Comparison of ENCODE assay signal across 15 mouse cellular contexts in the genomic region with DNA sequence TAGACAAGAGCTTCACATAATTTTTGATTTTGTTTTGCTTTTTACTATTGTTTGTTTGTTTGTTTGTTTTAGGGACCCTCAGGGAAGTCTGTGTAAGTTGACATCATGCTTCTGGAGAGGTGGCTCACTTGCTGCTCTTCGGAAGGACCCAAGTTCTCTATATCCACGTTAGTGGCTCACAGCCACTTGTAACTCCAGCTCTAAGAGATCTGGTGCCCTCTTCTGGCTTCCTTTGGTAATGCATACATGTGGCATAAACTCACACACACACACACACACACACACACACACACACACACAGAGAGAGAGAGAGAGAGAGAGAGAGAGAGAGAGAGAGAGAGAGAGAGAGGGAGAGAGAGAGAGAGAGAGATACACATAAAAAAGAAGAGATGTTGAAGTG. TPM values are rescaled to one million over a fixed set of nuclear protein-coding genes. Genes with fewer than 3 reads are reported as not detected.
A peak's percentile ranks its signal among the peaks of the same experiment; 100 is the strongest.
DNase-seq lines count a peak whose midpoint lies in the region; ATAC-seq and TF ChIP-seq lines count a peak whose summit lies in the region.
"Had no signal": no experiment of that assay in that cellular context is flagged by ENCODE, and none has a peak within 500 bp of the region (broad histone marks: within the 10 kb centered on the region; RNA-seq: fewer than 3 reads in every experiment).

No protein-coding gene starts in this region.

- H3K4me3 ChIP-seq in hindbrain, postnatal 0 days (ENCODE audit: low read length), result no peak overlapping the region
- no peak overlapping the region for H3K4me3 ChIP-seq in hindbrain, embryonic 11.5 days (ENCODE audit: low read depth, low read length)
- H3K4me3 ChIP-seq in lung, adult 2 months (replicated peaks; ENCODE audit: extremely low read depth, low read depth, low read length), result no peak overlapping the region
- no peak overlapping the region for H3K4me3 ChIP-seq in stomach, embryonic 15.5 days (replicated peaks)
- H3K4me3 ChIP-seq: heart, embryonic 10.5 days; limb, embryonic 10.5 days had no signal

- WGBS in hindbrain, postnatal 0 days, result 80% methylated on average over 2 of the region's 2 CpGs
- 73% methylated on average over 2 of the region's 2 CpGs for WGBS in hindbrain, embryonic 11.5 days
- WGBS in lung, adult 2 months, result 63% methylated on average over 2 of the region's 2 CpGs
- WGBS in stomach, embryonic 15.5 days, result 75% methylated on average over 2 of the region's 2 CpGs

- no peak overlapping the region for H3K27ac ChIP-seq in hindbrain, postnatal 0 days
- H3K27ac ChIP-seq in hindbrain, embryonic 11.5 days (ENCODE audit: low read depth, low read length), result no peak overlapping the region
- H3K27ac ChIP-seq in stomach, embryonic 15.5 days, result peak overlapping the region; percentile 16; the same call in 1 of the 2 replicates
- H3K27ac ChIP-seq: heart, embryonic 10.5 days; hindbrain, embryonic 14.5 days; limb, embryonic 10.5 days had no signal

- H3K36me3 ChIP-seq in hindbrain, postnatal 0 days (ENCODE audit: insufficient read depth, low read length), result no peaks in the 10 kb centered on the region
- no peaks in the 10 kb centered on the region for H3K36me3 ChIP-seq in hindbrain, embryonic 11.5 days (ENCODE audit: control insufficient read depth, insufficient read depth, low read length)
- no peaks in the 10 kb centered on the region for H3K36me3 ChIP-seq in stomach, embryonic 15.5 days
- H3K36me3 ChIP-seq: heart, embryonic 10.5 days; limb, embryonic 10.5 days had no signal

- TF ChIP-seq POLR2A in lung, adult 2 months (IDR thresholded peaks at IDR 0.05; ENCODE audit: borderline replicate concordance, extremely low read depth, low read depth, low read length), result no peak

- H3K9me3 ChIP-seq in hindbrain, postnatal 0 days (ENCODE audit: low read length), result no peaks in the 10 kb centered on the region
- no peaks in the 10 kb centered on the region for H3K9me3 ChIP-seq in hindbrain, embryonic 11.5 days (ENCODE audit: control insufficient read depth, low read length)
- no peaks in the 10 kb centered on the region for H3K9me3 ChIP-seq in stomach, embryonic 15.5 days
- H3K9me3 ChIP-seq: heart, embryonic 10.5 days; limb, embryonic 10.5 days had no signal

- H3K9ac ChIP-seq in hindbrain, postnatal 0 days (replicated peaks; ENCODE audit: low read length), result no peak overlapping the region
- no peak overlapping the region for H3K9ac ChIP-seq in hindbrain, embryonic 11.5 days (ENCODE audit: low read depth, low read length)
- H3K9ac ChIP-seq in stomach, embryonic 15.5 days, result no peak overlapping the region
- H3K9ac ChIP-seq: hindbrain, embryonic 14.5 days had no signal

- TF ChIP-seq CTCF in hindbrain, postnatal 0 days (IDR thresholded peaks at IDR 0.05; ENCODE audit: low read depth), result peak; percentile 9; the same call in 1 of the 2 replicates
- no peak for TF ChIP-seq CTCF in lung, adult 2 months (IDR thresholded peaks at IDR 0.05; ENCODE audit: insufficient read depth, low read length)

- DNase-seq in hindbrain, postnatal 0 days (ENCODE audit: low spot score), result no peak
- DNase-seq in hindbrain, embryonic 11.5 days (ENCODE audit: low spot score), result no peak
- peak; percentile 37 for DNase-seq in lung, postnatal 36 days
- DNase-seq in lung, adult 2 months, result no peak
- peak; percentile 71 for DNase-seq in ES-CJ7 (ENCODE audit: low read depth, low spot score)
- no peak for DNase-seq in layer of hippocampus, adult 9-10 months (ENCODE audit: low spot score)
- DNase-seq: cerebellum, adult 9-10 months; gastrocnemius, postnatal 10 days; heart, postnatal 10 days had no signal

- H3K4me1 ChIP-seq in hindbrain, postnatal 0 days (ENCODE audit: insufficient read depth, low read length), result no peaks in the 10 kb centered on the region
- H3K4me1 ChIP-seq in hindbrain, embryonic 11.5 days (replicated peaks; ENCODE audit: control insufficient read depth, insufficient read depth, low read length), result no peaks in the 10 kb centered on the region
- H3K4me1 ChIP-seq in lung, adult 2 months (ENCODE audit: control insufficient read depth, insufficient read depth, low read length), result no peaks in the 10 kb centered on the region
- no peaks in the 10 kb centered on the region for H3K4me1 ChIP-seq in stomach, embryonic 15.5 days

- no peak for ATAC-seq in hindbrain, postnatal 0 days
- ATAC-seq in hindbrain, embryonic 11.5 days (ENCODE audit: low FRiP score), result no peak
- no peak for ATAC-seq in stomach, embryonic 15.5 days (ENCODE audit: insufficient read depth, low FRiP score, low read depth)

- no peak overlapping the region for H3K4me2 ChIP-seq in hindbrain, postnatal 0 days (ENCODE audit: low read depth, low read length)
- no peak overlapping the region for H3K4me2 ChIP-seq in hindbrain, embryonic 11.5 days (replicated peaks; ENCODE audit: low read depth, low read length)
- no peak overlapping the region for H3K4me2 ChIP-seq in stomach, embryonic 15.5 days
- H3K4me2 ChIP-seq: hindbrain, embryonic 14.5 days; liver, embryonic 11.5 days had no signal

- no peaks in the 10 kb centered on the region for H3K27me3 ChIP-seq in hindbrain, postnatal 0 days (ENCODE audit: insufficient read depth, low read length)
- no peaks in the 10 kb centered on the region for H3K27me3 ChIP-seq in hindbrain, embryonic 11.5 days (ENCODE audit: control insufficient read depth, insufficient read depth, low read length)
- H3K27me3 ChIP-seq in stomach, embryonic 15.5 days (replicated peaks), result no peaks in the 10 kb centered on the region
- H3K27me3 ChIP-seq: CH12.LX had no signal

RNA-seq across cellular contexts. Expression of a gene that starts 15.1 kb away (rescaled TPM):
- 25.0 and 41.9 TPM in 2 replicates for total RNA-seq in hindbrain, postnatal 0 days (2014; rRNA removed)
- 12.8 TPM in 2 replicates for polyA plus RNA-seq in hindbrain, postnatal 0 days (2015; fragmentation: Nextera tagmentation; extraction: Ambion mirVana)
- 26.3 and 30.1 TPM in 2 replicates for polyA plus RNA-seq in hindbrain, embryonic 11.5 days (2014; fragmentation: Nextera tagmentation; extraction: Ambion mirVana)
- polyA plus RNA-seq in lung, adult 2 months (2012; rRNA removed), result 12.9 and 15.0 TPM in 2 replicates
- polyA plus RNA-seq in stomach, embryonic 15.5 days (2015; fragmentation: Nextera tagmentation; extraction: Ambion mirVana), result 31.7 and 33.0 TPM in 2 replicates

RNA-seq across cellular contexts. Expression of a gene that starts 26.0 kb away (rescaled TPM):
- 9.8 and 10.1 TPM in 2 replicates for total RNA-seq in hindbrain, postnatal 0 days (2014; rRNA removed)
- 19.5 and 20.5 TPM in 2 replicates for polyA plus RNA-seq in hindbrain, postnatal 0 days (2015; fragmentation: Nextera tagmentation; extraction: Ambion mirVana)
- 7.9 and 8.3 TPM in 2 replicates for polyA plus RNA-seq in hindbrain, embryonic 11.5 days (2014; fragmentation: Nextera tagmentation; extraction: Ambion mirVana)
- polyA plus RNA-seq in lung, adult 2 months (2012; rRNA removed), result 4.0 and 4.7 TPM in 2 replicates
- polyA plus RNA-seq in stomach, embryonic 15.5 days (2015; fragmentation: Nextera tagmentation; extraction: Ambion mirVana), result 1.0 and 1.2 TPM in 2 replicates
- total RNA-seq: CH12.LX; gastrocnemius, postnatal 10 days; heart, postnatal 10 days had no signal
- polyA plus RNA-seq: liver, embryonic 11.5 days had no signal

Comparison
In these comparisons a context has a peak if more than half of its experiments do, and no peak if none do; other contexts are left out.
1. DNase-seq: peak in lung, postnatal 36 days (single experiment) and ES-CJ7 (single experiment); none in hindbrain, postnatal 0 days (single experiment), hindbrain, embryonic 11.5 days (single experiment), lung, adult 2 months (single experiment) and layer of hippocampus, adult 9-10 months (single experiment).